Mouse (Mus musculus): Measurements from ENCODE around the gene Mark3.
A peak's percentile ranks its signal among the peaks of the same experiment; 100 is the strongest.
"Not testable (repeated sequence)": the region's sequence is repeated elsewhere in the genome, so short reads cannot be mapped to it uniquely, and the experiment has no call there.

Gene Mark3

GRCm38 (mm10) chr12:111574074-111574886 lies at the start of gene Mark3:
Gene Mark3, plus strand, starts transcription at chr12:111574523.
- peak; percentile 97 to 98 for DNase-seq (ENCODE audit: low spot score in 2 of 2)

GRCm38 (mm10) chr12:111524883-111525282 lies 49.4 kb upstream of the Mark3 start:
- no peak for DNase-seq (ENCODE audit: low spot score in 2 of 2)

- DNase-seq (ENCODE audit: low spot score in 2 of 2): peak; percentile 70 to 88
These were observed 46.6 kb upstream of the Mark3 start for GRCm38 (mm10) chr12:111527643-111528281.

- DNase-seq (ENCODE audit: low spot score in 2 of 2): no peak
These were observed 45.1 kb upstream of the Mark3 start for GRCm38 (mm10) chr12:111529192-111529591.

- peak in 1 of 2 experiments; percentile 67 for DNase-seq (ENCODE audit: low spot score in 2 of 2)
These were observed 41.1 kb upstream of the Mark3 start for GRCm38 (mm10) chr12:111533096-111533794.

- DNase-seq (ENCODE audit: low spot score in 2 of 2): no peak
These were observed 39.0 kb upstream of the Mark3 start for GRCm38 (mm10) chr12:111535281-111535680.

GRCm38 (mm10) chr12:111535762-111536161 lies 38.6 kb upstream of the Mark3 start:
- no peak for DNase-seq (ENCODE audit: low spot score in 2 of 2)

GRCm38 (mm10) chr12:111536746-111537145 lies 37.6 kb upstream of the Mark3 start:
- DNase-seq (ENCODE audit: low spot score in 2 of 2): no peak

- no peak for DNase-seq (ENCODE audit: low spot score in 2 of 2)
These were observed 37.0 kb upstream of the Mark3 start for GRCm38 (mm10) chr12:111537341-111537740.

GRCm38 (mm10) chr12:111537796-111538291 lies 36.5 kb upstream of the Mark3 start, which contains the start of gene Eif5:
Gene Eif5, plus strand, starts transcription at chr12:111538016.
- DNase-seq (ENCODE audit: low spot score in 2 of 2): peak; percentile 99

- peak; percentile 63 to 74 for DNase-seq (ENCODE audit: low spot score in 2 of 2)
These were observed 35.9 kb upstream of the Mark3 start for GRCm38 (mm10) chr12:111538292-111539040.

GRCm38 (mm10) chr12:111539041-111539345 lies 35.3 kb upstream of the Mark3 start:
- DNase-seq (ENCODE audit: low spot score in 2 of 2): no peak

GRCm38 (mm10) chr12:111547070-111547469 lies 27.3 kb upstream of the Mark3 start:
- DNase-seq (ENCODE audit: low spot score in 2 of 2): no peak

- DNase-seq (ENCODE audit: low spot score in 2 of 2): no peak
These were observed 25.6 kb upstream of the Mark3 start for GRCm38 (mm10) chr12:111548555-111549289.

- DNase-seq (ENCODE audit: low spot score in 2 of 2): no peak
These were observed 23.6 kb upstream of the Mark3 start for GRCm38 (mm10) chr12:111550679-111551078.

- DNase-seq (ENCODE audit: low spot score in 2 of 2): no peak
These were observed 22.0 kb upstream of the Mark3 start for GRCm38 (mm10) chr12:111552342-111552741.

GRCm38 (mm10) chr12:111555357-111555756 lies 19.0 kb upstream of the Mark3 start:
- no peak for DNase-seq (ENCODE audit: low spot score in 2 of 2)

GRCm38 (mm10) chr12:111555893-111556292 lies 18.4 kb upstream of the Mark3 start:
- DNase-seq (ENCODE audit: low spot score in 2 of 2): not testable (repeated sequence)

GRCm38 (mm10) chr12:111557538-111557937 lies 16.8 kb upstream of the Mark3 start:
- no peak for DNase-seq (ENCODE audit: low spot score in 2 of 2)

- DNase-seq (ENCODE audit: low spot score in 2 of 2): no peak
These were observed 15.7 kb upstream of the Mark3 start for GRCm38 (mm10) chr12:111558655-111559054.
